Mouse (Mus musculus): ENCODE results near the gene Spindoc. TPM values are rescaled to one million over a fixed set of nuclear protein-coding genes. Genes with fewer than 3 reads are reported as not detected.

Gene Spindoc
- polyA plus RNA-seq, 1 experiment = 22.6 TPM

- no peak for TF ChIP-seq CTCF (IDR thresholded peaks at IDR 0.05; ENCODE audit: extremely low read depth, insufficient read depth, low read length)
- TF ChIP-seq POLR2A (IDR thresholded peaks at IDR 0.05; ENCODE audit: extremely low read depth, insufficient read depth, low read length) = no peak
- H3K4me1 ChIP-seq (ENCODE audit: control insufficient read depth, insufficient read depth, low read length) = peaks cover 3% of the 10 kb centered on the region
- H3K4me3 ChIP-seq (ENCODE audit: insufficient read depth, low read length) = no peak overlapping the region
- H3K27ac ChIP-seq (ENCODE audit: insufficient read depth, low read length) = no peak overlapping the region
These were observed 38.2 kb upstream of the Spindoc start for GRCm38 (mm10) chr19:7420841-7421601.

DNA sequence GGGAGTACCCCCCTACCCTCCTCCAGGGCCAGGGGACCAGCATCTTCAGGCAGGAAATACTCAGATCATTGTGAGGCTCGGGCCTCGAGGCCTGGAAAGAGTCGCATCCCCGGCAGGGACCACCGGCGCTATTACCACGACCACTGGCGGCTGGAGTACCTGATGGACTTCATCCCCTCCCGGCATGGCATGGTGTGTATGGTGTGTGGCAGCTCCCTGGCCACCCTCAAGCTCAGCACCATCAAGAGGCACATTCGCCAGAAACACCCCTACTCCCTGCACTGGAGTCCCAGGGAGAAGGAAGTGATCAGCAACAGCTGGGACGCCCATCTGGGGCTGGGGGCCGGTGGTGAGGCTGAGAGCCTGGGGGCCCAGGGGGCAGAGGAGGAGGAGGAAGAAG is 37.3 kb upstream of the Spindoc start:
- no peak overlapping the region for H3K4me3 ChIP-seq (ENCODE audit: insufficient read depth, low read length)
- peaks cover 3% of the 10 kb centered on the region for H3K4me1 ChIP-seq (ENCODE audit: control insufficient read depth, insufficient read depth, low read length)
- TF ChIP-seq POLR2A (IDR thresholded peaks at IDR 0.05; ENCODE audit: extremely low read depth, insufficient read depth, low read length) (no peak), CTCF (IDR thresholded peaks at IDR 0.05; ENCODE audit: extremely low read depth, insufficient read depth, low read length) (no peak)
- no peak overlapping the region for H3K27ac ChIP-seq (ENCODE audit: insufficient read depth, low read length)

DNA sequence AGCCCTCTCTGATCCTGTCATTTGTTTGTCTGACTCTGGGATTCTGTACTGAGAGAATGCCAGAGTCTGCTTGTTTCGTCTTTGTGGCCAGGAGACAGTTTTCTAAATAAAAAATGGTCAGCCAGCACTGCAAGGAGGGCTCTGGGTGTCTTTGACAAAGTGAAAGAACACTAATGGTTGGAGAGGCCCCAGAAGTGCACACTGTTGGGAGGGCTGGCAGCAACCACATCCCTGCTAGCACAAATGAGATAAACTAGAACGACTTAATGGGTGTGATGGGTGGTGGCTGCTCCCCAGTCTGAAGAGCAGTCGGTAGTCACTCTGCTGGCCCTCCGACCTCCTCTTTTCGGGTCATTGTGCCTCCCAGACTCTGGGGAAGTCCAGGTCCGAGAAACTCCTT is 36.3 kb upstream of the Spindoc start:
- TF ChIP-seq CTCF (IDR thresholded peaks at IDR 0.05; ENCODE audit: extremely low read depth, insufficient read depth, low read length) (no peak), POLR2A (IDR thresholded peaks at IDR 0.05; ENCODE audit: extremely low read depth, insufficient read depth, low read length) (no peak)
- peak overlapping the region; percentile 55; the same call in 1 of the 2 replicates for H3K4me3 ChIP-seq (ENCODE audit: insufficient read depth, low read length)
- no peak overlapping the region for H3K27ac ChIP-seq (ENCODE audit: insufficient read depth, low read length)
- H3K4me1 ChIP-seq (ENCODE audit: control insufficient read depth, insufficient read depth, low read length) = peaks cover 3% of the 10 kb centered on the region

DNA sequence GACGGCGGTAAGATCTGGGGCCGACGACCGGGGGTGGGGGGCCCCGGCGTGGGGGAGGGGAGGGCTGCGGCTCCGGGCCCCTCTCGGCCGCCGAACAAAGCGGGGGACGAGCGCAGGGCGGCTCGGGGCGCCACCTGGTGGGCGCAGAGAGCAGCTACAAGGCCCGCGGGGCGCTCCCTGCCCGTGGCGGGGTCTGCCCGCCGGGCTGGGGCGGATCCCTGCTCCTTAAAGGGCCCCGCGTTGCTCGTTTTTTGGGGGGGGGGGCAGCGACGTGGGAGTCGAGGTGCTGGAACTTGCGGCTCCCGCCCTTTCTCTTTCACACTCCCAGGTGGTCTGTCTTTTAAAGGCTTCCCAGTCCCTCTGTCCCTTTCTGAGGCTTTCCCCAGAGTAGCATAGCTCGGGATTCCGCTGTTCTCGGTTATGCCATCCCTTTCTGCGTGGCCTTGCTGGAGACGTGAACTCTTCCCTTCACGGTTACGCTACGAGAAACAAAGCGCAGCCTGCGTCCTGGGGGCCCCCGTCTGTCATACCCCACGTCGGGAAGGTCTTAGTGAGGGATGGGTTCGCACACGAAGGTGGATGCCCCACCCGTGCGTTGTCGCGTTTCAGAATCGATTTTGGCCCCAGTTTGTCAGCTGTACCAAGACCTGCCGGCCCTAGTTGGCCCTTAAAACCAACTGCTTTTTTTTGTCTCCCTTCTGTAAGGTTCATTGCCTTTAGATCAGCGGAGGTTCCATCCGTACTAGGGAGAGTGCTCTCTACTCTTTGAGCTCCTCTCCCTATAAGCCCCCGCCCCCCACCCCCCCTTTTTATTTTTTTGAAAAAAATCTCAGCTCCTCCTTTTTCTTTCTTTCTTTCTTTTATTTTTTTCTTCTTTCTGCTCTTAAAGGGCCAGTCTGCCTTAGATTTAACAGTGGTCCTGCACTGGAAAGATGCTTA is 35.4 kb upstream of the Spindoc start:
- Histone ChIP-seq H3K4me3 (ENCODE audit: insufficient read depth, low read length) (peak overlapping the region; percentile 55), H3K27ac (ENCODE audit: insufficient read depth, low read length) (no peak overlapping the region), H3K4me1 (ENCODE audit: control insufficient read depth, insufficient read depth, low read length) (peaks cover 3% of the 10 kb centered on the region)
- TF ChIP-seq POLR2A (IDR thresholded peaks at IDR 0.05; ENCODE audit: extremely low read depth, insufficient read depth, low read length) = no peak
- TF ChIP-seq CTCF (IDR thresholded peaks at IDR 0.05; ENCODE audit: extremely low read depth, insufficient read depth, low read length) = peak; percentile 30

- no peak for TF ChIP-seq CTCF (IDR thresholded peaks at IDR 0.05; ENCODE audit: extremely low read depth, insufficient read depth, low read length)
- TF ChIP-seq POLR2A (IDR thresholded peaks at IDR 0.05; ENCODE audit: extremely low read depth, insufficient read depth, low read length) = no peak
- peak within 1 kb of the TSS; percentile 17; the same call in 1 of the 2 replicates for H3K27ac ChIP-seq (ENCODE audit: insufficient read depth, low read length)
- H3K4me1 ChIP-seq (ENCODE audit: control insufficient read depth, insufficient read depth, low read length) = peaks cover 3% of the 10 kb centered on the region
- H3K4me3 ChIP-seq (ENCODE audit: insufficient read depth, low read length) = peak within 1 kb of the TSS; percentile 55
These were observed 34.3 kb upstream of the Spindoc start, which contains the start of gene 2700081O15Rik for GRCm38 (mm10) chr19:7416834-7417735. 2700081O15Rik (plus strand) TSS chr19:7417625.

DNA sequence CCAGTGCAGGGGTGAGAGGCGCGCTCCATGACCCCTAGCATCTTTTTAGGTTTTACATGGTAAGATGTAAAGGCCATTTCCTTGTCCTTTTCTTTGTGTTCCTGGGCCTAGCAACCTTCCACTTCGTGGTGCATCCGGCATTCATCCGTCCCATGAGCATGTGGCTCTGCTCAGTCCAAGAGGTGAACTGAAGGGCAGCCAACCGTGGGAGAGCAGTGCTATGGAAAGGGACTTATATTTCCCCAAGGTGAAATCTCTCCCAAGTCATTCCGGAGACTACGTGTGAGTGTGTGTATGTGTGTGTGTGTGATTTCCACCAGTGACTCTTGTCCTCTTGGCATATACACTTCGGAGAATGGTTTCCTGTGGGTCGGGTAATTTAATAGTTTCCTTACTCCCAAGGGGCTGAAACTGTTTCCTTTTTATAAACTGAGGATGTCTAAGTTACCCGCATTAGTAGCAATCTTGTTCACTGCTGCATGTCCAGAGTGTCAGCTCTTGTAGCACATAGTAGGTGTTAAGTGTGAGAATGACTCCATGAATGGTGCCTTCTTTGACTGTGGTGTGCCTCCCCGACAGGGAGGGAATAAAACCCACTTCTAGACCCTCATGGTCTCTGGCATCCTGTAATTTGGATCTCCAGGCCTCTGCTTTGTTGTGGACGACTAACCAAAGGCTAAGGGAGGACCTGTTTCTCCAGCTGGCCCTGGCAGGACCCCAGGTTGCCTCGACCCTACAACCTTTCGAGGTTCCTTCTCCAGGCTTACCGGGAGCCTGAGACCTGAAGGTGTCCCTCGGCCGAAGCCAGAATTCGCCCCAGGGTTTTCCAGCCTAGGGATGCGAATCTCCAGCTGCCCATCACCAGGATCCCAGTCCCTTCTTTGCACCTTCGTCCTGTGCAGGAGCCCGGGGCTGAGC is 33.4 kb upstream of the Spindoc start:
- TF ChIP-seq CTCF (IDR thresholded peaks at IDR 0.05; ENCODE audit: extremely low read depth, insufficient read depth, low read length) = no peak
- no peak for TF ChIP-seq POLR2A (IDR thresholded peaks at IDR 0.05; ENCODE audit: extremely low read depth, insufficient read depth, low read length)
- peak overlapping the region; percentile 55 for H3K4me3 ChIP-seq (ENCODE audit: insufficient read depth, low read length)
- H3K27ac ChIP-seq (ENCODE audit: insufficient read depth, low read length) = no peak overlapping the region
- H3K4me1 ChIP-seq (ENCODE audit: control insufficient read depth, insufficient read depth, low read length) = peaks cover 3% of the 10 kb centered on the region

- no peak overlapping the region for H3K27ac ChIP-seq (ENCODE audit: insufficient read depth, low read length)
- no peak overlapping the region for H3K4me3 ChIP-seq (ENCODE audit: insufficient read depth, low read length)
- no peaks in the 10 kb centered on the region for H3K4me1 ChIP-seq (ENCODE audit: control insufficient read depth, insufficient read depth, low read length)
- TF ChIP-seq CTCF (IDR thresholded peaks at IDR 0.05; ENCODE audit: extremely low read depth, insufficient read depth, low read length) (no peak), POLR2A (IDR thresholded peaks at IDR 0.05; ENCODE audit: extremely low read depth, insufficient read depth, low read length) (no peak)
These were observed 29.6 kb upstream of the Spindoc start for GRCm38 (mm10) chr19:7412361-7412760.

DNA sequence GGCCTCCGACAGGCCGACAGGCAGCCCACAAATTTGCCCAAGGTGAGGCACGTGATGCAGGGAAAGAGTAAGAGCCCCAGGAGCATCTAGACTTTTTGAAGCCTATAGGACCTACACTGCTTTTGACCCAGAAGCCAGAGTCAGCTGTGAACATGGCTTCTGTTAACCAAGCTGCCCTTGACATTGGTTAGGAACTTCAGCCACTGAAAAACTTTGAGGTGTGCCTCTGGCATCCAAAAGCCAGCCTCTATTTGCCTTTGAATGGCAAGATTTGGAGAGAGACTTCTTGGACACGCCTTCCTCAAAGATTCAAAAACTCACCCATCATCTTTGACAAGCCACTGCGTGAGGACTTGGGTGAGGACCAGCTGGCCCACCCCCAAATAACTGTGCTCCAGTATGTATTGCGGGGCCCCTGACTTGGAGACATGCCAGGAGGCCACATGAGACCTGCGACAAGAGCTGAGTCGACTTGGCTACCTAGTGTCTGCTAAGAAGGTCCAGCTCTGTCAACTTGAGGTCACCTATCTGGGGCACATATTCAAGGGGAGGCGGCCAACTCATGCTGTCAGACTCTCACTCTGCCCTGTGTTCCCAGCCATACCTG is 21.9 kb upstream of the Spindoc start:
- Histone ChIP-seq H3K4me3 (ENCODE audit: insufficient read depth, low read length) (no peak overlapping the region), H3K4me1 (ENCODE audit: control insufficient read depth, insufficient read depth, low read length) (no peaks in the 10 kb centered on the region), H3K27ac (ENCODE audit: insufficient read depth, low read length) (no peak overlapping the region)
- no peak for TF ChIP-seq POLR2A (IDR thresholded peaks at IDR 0.05; ENCODE audit: extremely low read depth, insufficient read depth, low read length)
- no peak for TF ChIP-seq CTCF (IDR thresholded peaks at IDR 0.05; ENCODE audit: extremely low read depth, insufficient read depth, low read length)
